Mouse (Mus musculus) left cerebral cortex, postnatal 36 days (tissue): ENCODE measurements around the gene Ninj1. TPM values are rescaled to one million over a fixed set of nuclear protein-coding genes. Genes with fewer than 3 reads are reported as not detected.

Source experiments
- DNase-seq, 2 experiments: peaks; one replicate each; pipeline ENCODE4 v3.0.0; 2021 to 2022; ENCODE audit warnings: low spot score in 2 of 2, mixed read lengths in 1 of 2
- intact Hi-C: fragments of 180-260 bp; cut with DNase I; formaldehyde crosslinking; loops from one replicate; pipeline ENCODE4 v1.15.1; 2025
- total RNA-seq, 2 experiments: library from RNA; stranded (reverse); gene quantifications; 2 replicates each; pipeline ENCODE4 v1.2.3; 2021

Ninj1 gene
- total RNA-seq, 2 experiments from 2014 or later: 18.6 to 23.9 TPM

DNA sequence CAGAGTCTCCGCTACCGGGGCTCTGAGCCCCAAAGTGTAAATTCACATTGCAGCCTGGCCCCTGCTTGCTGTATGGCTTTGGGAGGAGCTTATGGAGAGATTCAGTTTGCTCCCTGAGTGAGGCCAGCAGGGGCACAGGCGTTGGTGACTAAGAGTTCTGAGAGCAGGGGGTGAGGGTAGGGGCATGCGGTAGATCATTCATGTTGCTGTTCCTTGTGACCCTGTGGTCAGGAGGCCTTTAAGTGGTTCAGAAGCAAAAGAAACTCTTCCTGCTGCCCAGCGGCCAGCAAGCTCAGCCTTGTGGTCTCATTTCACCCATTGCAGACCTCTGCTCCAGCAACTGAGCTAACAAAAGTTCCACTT is 4.4 kb downstream of the Ninj1 start:
- DNase-seq: no peak
- intact Hi-C loops: no loop called here

DNA sequence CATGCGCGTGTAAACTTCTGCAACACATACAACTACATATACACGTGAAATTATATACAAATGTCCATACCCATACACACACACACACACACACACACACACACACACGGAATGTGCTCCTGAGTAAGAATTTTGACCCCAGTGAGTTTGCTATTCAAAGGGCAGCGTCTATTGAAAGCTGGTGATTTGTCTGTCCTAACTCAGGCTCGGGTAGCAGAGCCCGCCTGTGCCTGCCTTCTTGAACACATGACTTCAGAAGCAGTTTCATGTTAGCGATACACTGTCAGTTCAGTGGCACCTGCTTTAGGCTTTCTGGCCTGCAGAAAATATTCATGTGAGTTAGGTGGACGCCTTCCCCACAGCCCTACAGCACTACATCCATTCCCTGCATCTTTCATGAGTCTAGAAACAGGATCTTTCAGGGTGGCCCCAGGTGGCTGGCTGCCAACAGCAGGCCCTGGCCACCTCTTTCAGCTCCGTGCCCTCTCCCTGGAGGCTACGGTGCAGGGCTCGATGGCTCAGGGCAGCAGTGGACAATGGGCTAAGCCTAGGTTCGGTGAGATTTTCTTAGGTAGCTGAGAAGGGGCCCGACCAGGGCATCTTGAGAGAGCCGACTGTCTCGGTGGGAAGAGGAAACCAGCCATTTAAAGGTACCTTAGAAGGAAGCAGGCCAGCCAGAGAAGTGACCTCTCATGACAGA is 5.0 kb downstream of the Ninj1 start:
- DNase-seq: no peak
- intact Hi-C loops: no loop called here

DNA sequence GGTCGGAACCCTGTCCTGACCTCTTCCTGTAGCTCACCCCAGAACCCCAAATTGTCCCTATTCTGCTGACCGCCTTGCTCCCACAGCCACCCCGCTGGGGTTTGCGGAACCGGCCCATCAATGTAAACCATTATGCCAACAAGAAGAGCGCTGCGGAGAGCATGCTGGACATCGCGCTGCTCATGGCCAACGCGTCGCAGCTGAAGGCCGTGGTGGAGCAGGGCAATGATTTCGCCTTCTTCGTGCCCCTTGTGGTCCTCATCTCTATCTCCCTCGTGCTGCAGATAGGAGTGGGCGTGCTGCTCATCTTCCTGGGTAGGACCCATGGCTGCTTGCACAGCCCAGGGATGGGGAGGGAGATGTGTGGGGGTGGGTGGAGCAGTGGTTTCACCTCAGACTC is 6.4 kb downstream of the Ninj1 start:
- DNase-seq: no peak
- intact Hi-C loops: no loop called here

DNA sequence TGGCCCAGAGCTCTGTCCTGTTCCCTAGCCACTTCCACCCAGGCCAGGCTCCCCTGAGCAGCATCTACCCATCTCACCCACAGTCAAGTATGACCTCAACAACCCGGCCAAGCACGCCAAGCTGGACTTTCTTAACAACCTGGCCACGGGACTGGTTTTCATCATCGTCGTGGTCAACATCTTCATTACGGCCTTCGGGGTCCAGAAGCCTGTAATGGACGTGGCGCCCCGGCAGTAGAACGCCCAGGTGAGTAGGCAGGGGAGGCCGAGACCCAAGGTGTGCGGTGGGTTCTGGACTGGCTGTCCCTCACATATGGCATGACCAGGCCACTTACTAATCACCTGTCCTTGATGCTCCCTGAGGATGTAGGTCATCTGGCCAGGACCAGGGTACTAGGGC is 7.5 kb downstream of the Ninj1 start:
- DNase-seq: no peak
- intact Hi-C loops: no loop called here

DNA sequence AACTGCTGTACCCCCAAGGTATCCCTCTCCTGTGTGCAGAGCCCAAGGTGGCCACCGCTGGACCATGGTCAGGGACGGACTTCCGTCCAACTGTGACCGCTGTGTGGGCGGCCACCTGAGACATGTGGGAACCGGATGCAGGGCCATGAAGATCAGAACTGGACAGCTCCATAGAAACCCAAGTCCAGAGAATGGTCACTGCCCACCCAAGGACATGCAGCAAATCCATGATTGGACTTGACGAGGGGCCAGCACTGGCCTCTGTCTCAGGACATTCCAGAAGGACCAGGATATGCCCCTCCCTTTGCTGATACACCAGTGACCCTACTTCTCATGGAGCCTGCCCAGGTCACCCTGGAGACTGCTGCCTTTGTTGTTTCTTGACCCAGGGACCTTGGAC is 8.4 kb downstream of the Ninj1 start:
- no peak for DNase-seq
- intact Hi-C loops: no loop called here

DNA sequence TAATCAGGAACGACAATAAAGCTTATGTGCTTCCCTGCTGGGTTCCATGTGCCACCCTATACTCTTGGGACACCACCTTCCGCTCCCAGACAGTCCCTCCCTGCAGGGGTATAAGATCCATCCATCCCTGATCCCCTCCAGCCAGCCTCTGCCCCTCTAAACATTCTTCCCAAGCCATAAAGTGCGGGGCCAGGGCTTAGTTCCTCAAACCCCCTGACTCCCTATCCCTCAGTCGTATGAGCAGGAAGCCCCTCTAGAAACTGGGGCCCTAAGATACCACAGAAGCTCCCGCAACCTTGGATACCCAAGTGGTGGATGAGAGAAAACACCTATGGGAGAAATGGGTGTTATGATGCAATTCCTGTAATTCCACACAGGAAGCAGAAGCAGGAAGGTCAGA is 8.9 kb downstream of the Ninj1 start:
- no peak for DNase-seq
- intact Hi-C loops: no loop called here

DNA sequence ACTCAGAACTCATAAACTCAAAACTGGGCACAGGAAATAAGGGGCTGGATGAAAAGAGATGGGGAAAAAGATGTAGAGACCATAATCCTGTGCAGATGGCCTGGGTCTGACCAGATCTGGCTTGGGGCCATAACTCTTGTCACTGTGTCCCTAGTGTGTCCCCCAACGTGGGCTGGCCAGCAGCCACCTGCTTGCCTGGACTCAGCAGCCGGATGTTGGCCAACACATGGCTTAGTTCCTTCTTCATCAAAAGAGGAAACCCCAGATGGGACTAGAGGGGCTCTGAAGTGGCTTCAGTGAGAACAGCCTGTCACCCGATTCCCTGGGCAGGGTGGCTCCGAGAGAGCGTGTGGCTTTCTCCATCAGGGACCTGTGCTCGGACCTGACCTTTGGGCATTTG is 9.5 kb downstream of the Ninj1 start:
- no peak for DNase-seq
- intact Hi-C loops: no loop called here

DNA sequence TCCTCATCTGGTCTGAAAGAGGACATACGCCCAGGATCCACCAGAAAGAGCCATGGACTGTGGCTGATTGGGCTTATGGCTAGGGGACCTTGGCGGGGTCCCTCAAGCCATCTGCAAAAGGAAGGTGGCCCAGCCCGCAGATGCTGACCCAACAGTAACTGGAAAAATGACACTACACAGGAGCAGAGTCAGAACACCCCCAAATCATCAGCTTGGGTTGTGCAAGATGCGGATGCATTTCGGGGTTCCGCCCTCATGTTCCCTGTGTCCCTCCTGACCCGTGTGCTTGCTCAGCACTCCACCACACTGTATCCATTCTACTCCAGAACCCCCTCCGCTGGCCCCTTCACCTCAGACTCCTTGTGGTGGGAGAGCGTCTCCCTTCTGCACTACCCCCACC is 11.4 kb downstream of the Ninj1 start:
- no peak for DNase-seq
- intact Hi-C loops: no loop called here

DNA sequence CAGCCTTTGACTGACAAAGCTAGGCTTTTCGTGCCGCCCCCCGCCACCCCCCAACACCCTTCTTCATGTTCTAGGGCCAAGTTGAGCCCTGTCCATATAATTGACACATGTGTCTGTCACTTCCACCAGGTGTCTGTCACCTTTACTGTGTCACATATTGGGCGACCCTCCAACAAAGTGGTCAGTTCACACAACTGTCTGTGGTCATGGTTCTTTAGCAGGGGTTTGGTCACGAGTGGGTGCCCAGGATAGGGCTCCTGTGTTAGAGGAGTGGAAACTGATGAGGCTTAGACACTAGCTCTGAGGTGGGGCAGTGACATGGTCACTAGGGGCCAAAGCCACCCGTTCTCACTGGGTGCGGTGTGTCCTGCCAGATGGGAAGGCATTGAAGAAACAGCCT is 12.6 kb downstream of the Ninj1 start:
- intact Hi-C loops: no loop called here
- no peak for DNase-seq

DNA sequence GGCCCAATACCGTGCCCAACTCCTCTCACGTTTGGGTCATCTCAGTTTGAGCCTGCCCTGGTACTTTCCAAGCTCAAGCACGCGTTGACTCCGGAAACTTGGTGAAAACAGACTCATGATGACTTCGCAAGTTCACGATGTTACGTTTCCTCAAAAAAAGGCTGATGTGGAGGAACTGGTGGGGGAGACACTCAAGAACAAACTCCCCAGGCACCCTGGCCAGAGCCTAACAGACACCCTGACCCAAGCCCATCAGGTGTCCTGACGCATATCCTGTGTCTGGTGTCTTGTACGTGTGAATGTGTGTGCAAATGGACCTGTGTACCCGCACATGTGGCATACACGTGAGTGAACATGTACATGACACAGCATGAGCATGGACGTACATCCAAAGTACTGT is 13.4 kb downstream of the Ninj1 start:
- intact Hi-C loops: no loop called here

DNA sequence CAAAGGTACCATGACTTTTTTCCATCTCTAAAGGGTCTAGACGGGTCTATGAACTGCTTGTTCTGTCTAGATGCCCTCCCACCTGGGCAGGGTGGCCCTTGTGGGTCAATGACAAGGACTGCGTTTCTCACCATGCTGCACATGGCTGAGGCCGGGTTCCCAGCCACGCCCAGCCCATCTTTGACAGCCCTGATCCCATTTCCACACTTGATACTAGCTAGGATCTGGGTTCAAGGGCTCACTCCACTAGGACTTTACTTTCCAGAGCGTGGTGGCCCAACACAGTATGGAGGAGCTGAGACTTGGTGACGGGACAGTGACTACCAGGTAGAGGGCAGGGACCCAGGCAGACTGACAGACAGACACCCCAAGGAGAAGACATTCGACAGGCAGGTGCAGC is 15.3 kb downstream of the Ninj1 start:
- no peak for DNase-seq
- intact Hi-C loops: no loop called here

More for the DNA sequence above, 13.4 kb downstream of the Ninj1 start:
- DNase-seq: no peak

DNA sequence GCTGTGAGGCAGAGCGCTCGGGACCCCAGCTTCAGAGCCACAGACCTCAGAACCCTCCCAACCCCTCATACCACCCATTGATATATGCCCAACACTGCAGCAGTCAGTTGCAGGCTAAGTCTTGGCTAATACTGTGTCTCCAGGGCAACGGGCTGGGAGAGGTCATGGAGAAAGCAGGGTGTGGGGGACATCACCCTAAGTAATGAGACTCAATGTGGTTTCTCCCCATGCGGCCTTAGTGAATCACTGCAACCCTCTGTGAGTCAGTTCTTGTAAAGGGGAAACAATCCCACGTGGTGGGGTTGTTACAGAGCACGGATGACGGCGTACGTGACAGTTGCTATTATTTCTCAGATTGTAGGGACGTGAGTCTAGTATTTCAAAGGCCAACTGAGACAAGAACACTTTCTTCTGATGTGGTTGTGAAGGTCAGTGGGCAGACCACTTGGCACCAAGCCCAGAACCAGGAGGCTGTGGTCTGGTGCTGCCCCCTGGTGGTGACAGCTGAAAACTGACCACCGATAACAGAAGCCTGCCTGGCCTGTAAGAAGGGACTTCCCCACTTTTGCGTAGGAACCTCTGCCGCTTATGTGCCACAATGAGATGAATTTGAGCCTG is 18.2 kb downstream of the Ninj1 start:
- intact Hi-C loops: no loop called here
- peak; percentile 77 to 81 for DNase-seq

DNA sequence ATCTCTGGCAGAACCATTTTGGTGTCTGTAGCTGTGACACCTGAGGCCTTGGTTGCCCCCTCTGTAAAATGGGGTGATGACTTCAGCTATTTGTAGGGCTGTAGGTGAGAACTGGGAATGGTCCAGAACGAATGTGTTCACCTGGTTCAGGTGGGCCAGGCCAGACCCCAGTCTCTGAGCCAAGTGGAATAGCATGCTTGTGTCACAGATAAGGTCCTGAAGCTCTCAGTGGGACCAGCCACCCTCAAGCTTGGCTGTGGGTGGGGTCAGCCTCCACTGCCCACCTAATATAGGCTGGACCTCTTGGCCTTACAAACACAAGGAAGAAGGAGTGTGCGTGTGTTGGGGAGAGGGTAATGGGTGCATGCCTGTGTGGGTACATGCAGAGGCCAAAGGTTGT is 19.1 kb downstream of the Ninj1 start:
- intact Hi-C loops: no loop called here
- DNase-seq: no peak

DNA sequence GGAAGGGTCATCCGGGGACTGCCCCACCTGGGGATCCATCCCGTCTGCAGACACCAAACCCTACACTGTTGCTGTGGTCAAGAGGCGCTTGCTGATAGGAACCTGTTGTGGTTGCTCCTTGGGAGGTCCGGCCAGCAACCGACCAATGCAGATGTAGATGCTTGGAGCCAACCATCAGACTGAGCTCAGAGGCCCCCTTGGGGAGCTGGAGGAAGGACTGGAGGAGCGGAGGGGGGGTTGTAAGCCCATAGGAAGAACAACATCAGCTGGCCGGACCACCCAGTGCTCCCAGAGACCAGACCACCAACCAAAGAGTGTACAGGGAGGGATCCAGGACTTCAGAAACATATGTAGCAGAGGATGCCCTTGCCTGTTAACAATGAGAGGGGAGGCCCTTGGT is 22.0 kb downstream of the Ninj1 start:
- intact Hi-C loops: no loop called here
- DNase-seq: no peak

DNA sequence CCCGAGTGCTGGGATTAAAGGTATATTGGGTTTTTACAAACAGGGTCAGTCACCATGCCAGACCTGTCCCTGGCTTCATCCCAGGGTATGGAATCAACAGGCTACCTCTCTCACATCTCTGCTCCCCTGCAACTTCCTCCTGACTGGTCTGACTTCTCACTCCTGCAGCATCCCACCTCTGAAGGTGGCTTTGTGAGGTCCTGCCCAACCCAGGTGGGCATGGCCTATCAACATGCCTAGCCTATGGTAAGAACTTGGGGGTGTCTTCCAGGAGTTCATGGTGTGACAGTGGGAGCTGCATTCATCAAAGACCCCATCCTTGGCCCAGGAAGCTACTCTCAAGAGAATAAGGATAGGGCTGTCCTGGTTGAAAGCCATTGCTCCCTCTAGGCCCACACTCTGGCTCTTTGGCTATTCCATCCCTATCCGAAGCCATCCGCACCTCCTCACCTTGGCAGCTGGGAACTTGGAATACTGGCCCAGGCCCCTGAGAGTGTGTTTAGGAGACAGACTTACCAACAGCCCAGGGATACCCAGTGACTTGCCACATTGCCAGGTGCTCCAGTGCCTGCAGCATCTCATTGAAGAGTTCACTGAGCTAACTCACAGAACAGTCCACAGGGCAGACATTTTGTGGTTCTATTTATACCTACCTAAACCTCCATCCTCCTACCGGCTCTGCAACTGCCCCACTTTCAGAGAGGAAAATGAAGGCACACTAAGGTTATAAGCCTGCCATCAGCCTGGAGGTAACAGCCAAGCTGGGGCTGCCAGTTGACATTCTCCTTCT is 25.6 kb downstream of the Ninj1 start:
- intact Hi-C loops: no loop called here

DNA sequence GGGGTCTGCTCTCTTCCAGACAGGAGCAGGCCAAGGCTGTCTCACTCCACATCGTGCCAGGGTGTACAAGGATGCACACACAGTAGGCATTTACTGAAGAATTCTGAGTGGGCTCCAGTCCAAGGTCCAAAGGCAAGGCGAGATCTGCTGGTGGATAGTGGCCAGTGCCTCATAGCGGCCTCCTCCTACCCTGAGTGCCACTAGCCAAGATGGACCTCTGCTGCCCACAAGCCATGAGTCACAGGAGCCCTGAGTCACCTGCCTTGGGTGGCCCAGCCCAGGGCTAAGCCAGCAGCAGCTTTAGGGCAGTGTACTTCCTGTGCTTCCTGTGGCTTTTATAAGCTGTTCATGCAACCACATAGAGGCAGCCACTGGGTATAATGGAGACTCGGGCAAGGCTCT is 26.2 kb downstream of the Ninj1 start:
- intact Hi-C loops: no loop called here
- no peak for DNase-seq

More for the DNA sequence above, 25.6 kb downstream of the Ninj1 start:
- DNase-seq: no peak

DNA sequence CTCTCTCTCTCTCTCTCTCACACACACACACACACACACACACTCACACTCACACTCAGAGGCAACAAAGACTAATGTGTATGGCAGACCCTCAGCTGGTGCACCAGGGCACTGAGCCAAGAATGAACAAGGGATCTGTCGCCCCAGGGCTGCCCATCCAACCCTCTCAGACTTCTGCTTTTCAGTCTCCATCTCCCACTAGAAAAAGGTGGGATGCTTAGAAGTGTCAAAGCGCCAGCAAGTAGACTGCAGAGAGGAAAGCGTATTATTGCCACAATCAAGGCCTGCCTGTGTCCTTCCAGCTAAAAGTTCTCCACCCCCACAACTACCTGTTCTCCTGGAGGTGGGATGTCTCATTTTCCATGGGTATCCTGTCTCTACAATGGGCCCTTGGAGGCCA is 27.2 kb downstream of the Ninj1 start:
- intact Hi-C loops: no loop called here
- no peak for DNase-seq

DNA sequence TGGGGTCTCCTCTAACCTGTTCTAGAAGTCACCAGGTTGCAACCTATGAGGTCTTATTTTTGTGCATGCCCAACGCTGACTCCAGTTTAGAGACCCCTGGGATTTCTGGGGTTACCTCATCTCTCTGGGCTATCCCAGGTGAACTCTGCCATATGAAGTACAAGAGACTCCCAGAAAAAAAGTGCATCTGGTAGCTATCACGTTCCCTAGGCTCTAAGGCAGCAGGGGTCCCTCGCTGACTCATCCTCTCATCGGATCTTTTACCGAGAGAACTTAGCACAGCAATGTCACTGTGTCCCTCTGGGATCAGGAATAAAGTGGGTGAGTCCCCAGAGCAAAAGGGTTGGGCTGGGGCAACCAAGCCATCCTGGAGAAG is 27.8 kb downstream of the Ninj1 start:
- no peak for DNase-seq

DNA sequence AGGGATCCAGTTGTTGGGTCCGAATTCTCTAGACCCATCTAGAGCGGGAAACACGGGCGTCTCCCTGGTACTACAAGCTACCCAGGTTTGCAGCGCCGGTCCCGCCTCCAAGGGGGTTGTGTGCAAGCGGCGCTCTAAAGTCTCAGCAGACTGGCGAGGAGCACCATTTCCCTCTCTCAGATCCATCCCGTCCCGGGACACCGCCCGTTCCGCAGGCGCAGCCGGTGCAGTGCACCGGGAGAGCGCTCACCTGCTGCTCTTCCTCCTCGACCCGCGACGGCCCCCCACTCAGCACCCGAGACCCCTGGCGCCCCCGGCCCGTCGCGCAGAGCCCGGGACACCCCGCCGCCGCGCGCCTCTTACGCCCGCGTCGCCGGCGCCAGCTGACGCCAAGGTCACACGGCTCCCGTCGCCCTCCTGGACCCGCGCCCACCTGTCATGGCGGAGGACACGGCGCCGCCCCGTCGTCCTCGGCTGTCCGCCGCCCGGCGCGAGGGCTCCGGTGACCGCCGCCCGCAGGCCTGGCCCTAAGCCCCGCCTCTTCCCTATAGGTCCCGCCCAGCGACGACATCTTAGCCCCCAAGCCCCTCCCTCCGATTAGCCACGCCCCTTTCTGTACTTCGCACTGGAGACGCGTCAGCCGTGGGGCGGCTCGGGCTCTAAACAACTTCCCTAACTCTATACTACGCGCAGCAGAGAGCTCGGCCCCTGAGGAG is 28.4 kb downstream of the Ninj1 start, which contains the start of gene Card19:
TSS of gene Card19 (minus strand) at position 534 of the 716 bp plus-strand sequence.
- DNase-seq: peak; percentile 82 to 84
- intact Hi-C loops: no loop called here

More for the DNA sequence above, 27.8 kb downstream of the Ninj1 start:
- intact Hi-C loops: no loop called here

DNA sequence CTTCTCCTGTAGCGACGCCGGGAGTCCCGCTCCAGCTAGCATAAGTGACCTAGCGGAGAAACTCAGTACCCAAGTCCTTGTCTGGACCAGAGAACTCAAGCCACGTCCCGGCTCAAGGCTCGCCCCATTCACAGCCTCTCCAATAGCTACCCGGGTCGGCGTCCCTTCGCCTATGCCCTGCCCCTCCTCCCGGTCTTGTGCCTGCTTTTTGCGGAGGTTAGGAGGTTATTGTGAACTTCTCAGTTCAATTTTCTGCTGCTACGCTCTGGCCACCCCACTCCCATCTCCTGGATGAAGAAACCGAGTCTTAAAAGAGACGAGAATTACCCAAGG is 28.9 kb downstream of the Ninj1 start:
- intact Hi-C loops: no loop called here
- DNase-seq: no peak
